Mouse (Mus musculus): Measurements from ENCODE around the gene Gm45716.

Gene Gm45716

GRCm38 (mm10) chr11:90286550-90287154 is 99.2 kb downstream of the Gm45716 start:
- DNase-seq: no peak

GRCm38 (mm10) chr11:90291156-90291555 is 103.7 kb downstream of the Gm45716 start:
- DNase-seq: peak; percentile 33 to 60

DNA sequence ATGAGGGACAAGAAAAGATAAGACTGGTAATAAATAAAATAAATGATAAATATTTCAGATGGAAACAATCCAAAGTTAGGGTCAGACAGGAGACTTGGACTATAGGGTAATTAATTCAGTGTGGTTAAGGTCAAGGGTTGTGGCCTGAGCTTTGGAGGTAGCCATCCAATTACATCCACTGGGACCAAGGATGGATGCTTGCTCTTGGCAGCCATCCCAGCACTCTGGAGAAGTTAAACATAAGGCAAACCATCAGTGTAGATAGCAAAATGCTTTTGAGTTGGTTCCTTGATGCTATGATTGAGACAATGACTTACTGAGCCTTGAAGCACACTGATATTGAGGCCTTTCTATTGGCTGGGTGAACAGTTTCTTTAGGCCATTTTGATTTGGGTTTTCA is 105.3 kb downstream of the Gm45716 start:
- DNase-seq: peak in 1 of 2 experiments; percentile 14

- no peak for DNase-seq
Measured at GRCm38 (mm10) chr11:90294622-90295021, 107.1 kb downstream of the Gm45716 start.

Measured in cerebellum, postnatal 14 days (tissue).